In genomic region chr3:108435701-108436379, GRCm38 (mm10) we compare ENCODE assay signal across 10 mouse cellular contexts. TPM values are rescaled to one million over a fixed set of nuclear protein-coding genes. Genes with fewer than 3 reads are reported as not detected.
DNase-seq lines count a peak whose midpoint lies in the region; ATAC-seq and TF ChIP-seq lines count a peak whose summit lies in the region.
"Had no signal": no experiment of that assay in that cellular context is flagged by ENCODE, and none has a peak within 500 bp of the region (broad histone marks: within the 10 kb centered on the region; RNA-seq: fewer than 3 reads in every experiment).

No protein-coding gene starts in this region.

- peak overlapping the region; percentile 45 for H3K27ac ChIP-seq in heart, embryonic 15.5 days
- H3K27ac ChIP-seq in heart, embryonic 10.5 days = no peak overlapping the region
- H3K27ac ChIP-seq in midbrain, embryonic 10.5 days (replicated peaks) = peak overlapping the region; percentile 95
- no peak overlapping the region for H3K27ac ChIP-seq in midbrain, postnatal 0 days (ENCODE audit: low read depth, low read length)
- H3K27ac ChIP-seq in neural tube, embryonic 12.5 days = peak overlapping the region; percentile 50; the same call in 1 of the 2 replicates

- peaks cover 55% of the 10 kb centered on the region for H3K36me3 ChIP-seq in heart, embryonic 15.5 days
- peaks cover 78% of the 10 kb centered on the region for H3K36me3 ChIP-seq in heart, embryonic 10.5 days
- peaks cover 71% of the 10 kb centered on the region for H3K36me3 ChIP-seq in midbrain, embryonic 10.5 days
- H3K36me3 ChIP-seq in midbrain, postnatal 0 days (ENCODE audit: insufficient read depth, low read length) = peaks cover 28% of the 10 kb centered on the region
- peaks cover 32% of the 10 kb centered on the region for H3K36me3 ChIP-seq in neural tube, embryonic 12.5 days

- peaks cover 6% of the 10 kb centered on the region; the same call in 1 of the 2 replicates for H3K4me1 ChIP-seq in heart, embryonic 15.5 days (replicated peaks)
- 0 out of 2 replicates have a peak, but pooled peaks cover 3% of the 10 kb centered on the region for H3K4me1 ChIP-seq in heart, embryonic 10.5 days
- peaks cover 66% of the 10 kb centered on the region for H3K4me1 ChIP-seq in midbrain, embryonic 10.5 days
- H3K4me1 ChIP-seq in midbrain, postnatal 0 days (ENCODE audit: insufficient read depth, low read length) = no peaks in the 10 kb centered on the region
- H3K4me1 ChIP-seq in neural tube, embryonic 12.5 days = peaks cover 48% of the 10 kb centered on the region
- H3K4me1 ChIP-seq: kidney, embryonic 15.5 days had no signal

- no peak for TF ChIP-seq CTCF in midbrain, postnatal 0 days (IDR thresholded peaks at IDR 0.05)

- WGBS in heart, embryonic 15.5 days = 75% methylated on average over 17 of the region's 17 CpGs
- WGBS in heart, embryonic 10.5 days = 78% methylated on average over 17 of the region's 17 CpGs
- WGBS in midbrain, embryonic 10.5 days = 85% methylated on average over 17 of the region's 17 CpGs
- 72% methylated on average over 17 of the region's 17 CpGs for WGBS in midbrain, postnatal 0 days
- 76% methylated on average over 17 of the region's 17 CpGs for WGBS in neural tube, embryonic 12.5 days

- H3K4me3 ChIP-seq in heart, embryonic 15.5 days = no peak overlapping the region
- H3K4me3 ChIP-seq in heart, embryonic 10.5 days = no peak overlapping the region
- peak overlapping the region; percentile 0; the same call in 1 of the 2 replicates for H3K4me3 ChIP-seq in midbrain, embryonic 10.5 days
- no peak overlapping the region for H3K4me3 ChIP-seq in midbrain, postnatal 0 days (ENCODE audit: low read depth, low read length)
- H3K4me3 ChIP-seq in neural tube, embryonic 12.5 days = no peak overlapping the region
- H3K4me3 ChIP-seq: kidney, embryonic 15.5 days had no signal

- ATAC-seq in heart, embryonic 15.5 days (replicated peaks; ENCODE audit: insufficient number of reproducible peaks, insufficient read depth, low FRiP score, low read depth) = peak; percentile 72; the same call in 1 of the 2 replicates
- no peak for ATAC-seq in midbrain, postnatal 0 days (ENCODE audit: low FRiP score)
- ATAC-seq in neural tube, embryonic 12.5 days (ENCODE audit: low FRiP score, low read depth) = no peak
- no peak for ATAC-seq in megakaryocyte-erythroid progenitor cell, adult 5-6 weeks (replicated peaks; ENCODE audit: low FRiP score, low TSS enrichment, poor library complexity, severe bottlenecking)

- DNase-seq in heart, embryonic 10.5 days (ENCODE audit: low spot score) = no peak
- DNase-seq in midbrain, embryonic 10.5 days (ENCODE audit: low spot score) = no peak
- no peak for DNase-seq in midbrain, postnatal 0 days (ENCODE audit: low spot score)
- peak; percentile 27 for DNase-seq in heart, postnatal 4 days
- DNase-seq in right cerebral cortex, postnatal 10 days (ENCODE audit: low spot score in 2 of 2) = no peak
- DNase-seq: cerebellum, postnatal 14 days had no signal

- H3K27me3 ChIP-seq in heart, embryonic 15.5 days = no peaks in the 10 kb centered on the region
- no peaks in the 10 kb centered on the region for H3K27me3 ChIP-seq in heart, embryonic 10.5 days (ENCODE audit: insufficient read depth, poor library complexity, severe bottlenecking)
- H3K27me3 ChIP-seq in midbrain, embryonic 10.5 days (ENCODE audit: low read depth, poor library complexity, severe bottlenecking) = no peaks in the 10 kb centered on the region
- no peaks in the 10 kb centered on the region for H3K27me3 ChIP-seq in midbrain, postnatal 0 days (ENCODE audit: insufficient read depth, low read length)
- no peaks in the 10 kb centered on the region for H3K27me3 ChIP-seq in neural tube, embryonic 12.5 days (replicated peaks)
- H3K27me3 ChIP-seq: kidney, embryonic 15.5 days had no signal

- no peaks in the 10 kb centered on the region for H3K9me3 ChIP-seq in heart, embryonic 15.5 days (replicated peaks)
- H3K9me3 ChIP-seq in heart, embryonic 10.5 days = no peaks in the 10 kb centered on the region
- H3K9me3 ChIP-seq in midbrain, embryonic 10.5 days (replicated peaks) = no peaks in the 10 kb centered on the region
- H3K9me3 ChIP-seq in midbrain, postnatal 0 days (ENCODE audit: low read length) = no peaks in the 10 kb centered on the region
- H3K9me3 ChIP-seq in neural tube, embryonic 12.5 days = no peaks in the 10 kb centered on the region
- H3K9me3 ChIP-seq: kidney, embryonic 15.5 days had no signal

- H3K9ac ChIP-seq in heart, embryonic 15.5 days = no peak overlapping the region
- no peak overlapping the region for H3K9ac ChIP-seq in midbrain, postnatal 0 days (replicated peaks; ENCODE audit: low read length, poor library complexity, severe bottlenecking)
- 0 out of 2 replicates have a peak overlapping the region, but pooled peaks have one; percentile 14 for H3K9ac ChIP-seq in neural tube, embryonic 12.5 days
- H3K9ac ChIP-seq: kidney, embryonic 15.5 days had no signal

- H3K4me2 ChIP-seq in heart, embryonic 15.5 days = no peak overlapping the region
- no peak overlapping the region for H3K4me2 ChIP-seq in midbrain, postnatal 0 days (ENCODE audit: low read depth, low read length, poor library complexity, severe bottlenecking)
- H3K4me2 ChIP-seq in neural tube, embryonic 12.5 days (replicated peaks) = no peak overlapping the region
- H3K4me2 ChIP-seq: kidney, embryonic 15.5 days had no signal

RNA-seq across cellular contexts. Expression of gene Sars, which starts 9.2 kb away (rescaled TPM):
- 79.7 and 80.9 TPM in 2 replicates for polyA plus RNA-seq in heart, embryonic 15.5 days (2015; fragmentation: Nextera tagmentation; extraction: Ambion mirVana)
- 106 and 130 TPM in 2 replicates for polyA plus RNA-seq in heart, embryonic 10.5 days (2016; fragmentation: Nextera tagmentation; extraction: Ambion mirVana)
- 179 and 187 TPM in 2 replicates for polyA plus RNA-seq in midbrain, embryonic 10.5 days (2016; fragmentation: Nextera tagmentation; extraction: Ambion mirVana)
- 160 and 163 TPM in 2 replicates for total RNA-seq in midbrain, postnatal 0 days (2014; rRNA removed)
- 223 and 225 TPM in 2 replicates for polyA plus RNA-seq in midbrain, postnatal 0 days (2015; fragmentation: Nextera tagmentation; extraction: Ambion mirVana)
- total RNA-seq in heart, postnatal 4 days (2021) = 10 to 100 TPM; 88.2 to 90.6 TPM
- polyA plus RNA-seq in neural tube, embryonic 12.5 days (2016; fragmentation: Nextera tagmentation; extraction: Ambion mirVana) = 212 and 213 TPM in 2 replicates
- total RNA-seq in megakaryocyte-erythroid progenitor cell, adult 5-6 weeks (2014; fragmentation: Nextera tagmentation) = 58.8 and 69.7 TPM in 2 replicates
- total RNA-seq in megakaryocyte-erythroid progenitor cell, adult 5-6 weeks (2017) = 456 and 521 TPM in 2 replicates

RNA-seq across cellular contexts. Expression of gene Celsr2, which starts 20.5 kb away (rescaled TPM):
- 2.4 and 3.6 TPM in 2 replicates for polyA plus RNA-seq in heart, embryonic 15.5 days (2015; fragmentation: Nextera tagmentation; extraction: Ambion mirVana)
- 2.7 and 2.8 TPM in 2 replicates for polyA plus RNA-seq in heart, embryonic 10.5 days (2016; fragmentation: Nextera tagmentation; extraction: Ambion mirVana)
- 53.7 and 67.5 TPM in 2 replicates for polyA plus RNA-seq in midbrain, embryonic 10.5 days (2016; fragmentation: Nextera tagmentation; extraction: Ambion mirVana)
- 68.5 and 83.4 TPM in 2 replicates for total RNA-seq in midbrain, postnatal 0 days (2014; rRNA removed)
- polyA plus RNA-seq in midbrain, postnatal 0 days (2015; fragmentation: Nextera tagmentation; extraction: Ambion mirVana) = 19.0 and 24.4 TPM in 2 replicates
- 1 to 10 TPM; 9.0 to 9.5 TPM for total RNA-seq in heart, postnatal 4 days (2021)
- 71.4 and 71.5 TPM in 2 replicates for polyA plus RNA-seq in neural tube, embryonic 12.5 days (2016; fragmentation: Nextera tagmentation; extraction: Ambion mirVana)
- total RNA-seq in megakaryocyte-erythroid progenitor cell, adult 5-6 weeks (2014; fragmentation: Nextera tagmentation) = 1.8 and 6.5 TPM in 2 replicates
- total RNA-seq in megakaryocyte-erythroid progenitor cell, adult 5-6 weeks (2017) = 0.42 and 2.3 TPM in 2 replicates

RNA-seq across cellular contexts. Expression of gene Psrc1, which starts 52.2 kb away (rescaled TPM):
- polyA plus RNA-seq in heart, embryonic 15.5 days (2015; fragmentation: Nextera tagmentation; extraction: Ambion mirVana) = 17.1 and 23.1 TPM in 2 replicates
- polyA plus RNA-seq in heart, embryonic 10.5 days (2016; fragmentation: Nextera tagmentation; extraction: Ambion mirVana) = 44.0 and 57.6 TPM in 2 replicates
- polyA plus RNA-seq in midbrain, embryonic 10.5 days (2016; fragmentation: Nextera tagmentation; extraction: Ambion mirVana) = 93.3 and 105 TPM in 2 replicates
- total RNA-seq in midbrain, postnatal 0 days (2014; rRNA removed) = 4.8 and 5.6 TPM in 2 replicates
- polyA plus RNA-seq in midbrain, postnatal 0 days (2015; fragmentation: Nextera tagmentation; extraction: Ambion mirVana) = 1.8 and 3.2 TPM in 2 replicates
- total RNA-seq in heart, postnatal 4 days (2021) = 1 to 10 TPM; 6.7 to 8.8 TPM
- polyA plus RNA-seq in neural tube, embryonic 12.5 days (2016; fragmentation: Nextera tagmentation; extraction: Ambion mirVana) = 35.7 and 37.1 TPM in 2 replicates
- 34.4 and 34.9 TPM in 2 replicates for total RNA-seq in megakaryocyte-erythroid progenitor cell, adult 5-6 weeks (2014; fragmentation: Nextera tagmentation)
- 13.6 and 24.9 TPM in 2 replicates for total RNA-seq in megakaryocyte-erythroid progenitor cell, adult 5-6 weeks (2017)

Comparison
In these comparisons a context has a peak if more than half of its experiments do, and no peak if none do; other contexts are left out.
1. H3K27ac ChIP-seq: peak in heart, embryonic 15.5 days (single experiment), midbrain, embryonic 10.5 days (single experiment) and neural tube, embryonic 12.5 days (single experiment); none in heart, embryonic 10.5 days (single experiment) and midbrain, postnatal 0 days (single experiment).